Mouse (Mus musculus) ES-Bruce4 (cell line): ENCODE measurements around the gene Cd207.
"Not testable (repeated sequence)": the region's sequence is repeated elsewhere in the genome, so short reads cannot be mapped to it uniquely, and the experiment has no call there.

ENCODE experiments used
- CTCF ChIP-seq: IDR thresholded peaks from one replicate; pipeline ENCODE4 v1.8.1; 2011; ENCODE audit warnings: low read depth, low read length
- EP300 ChIP-seq: IDR thresholded peaks from 2 replicates; pipeline ENCODE4 v1.6.1; 2011; ENCODE audit warnings: low read depth, low read length; ENCODE audit not compliant: insufficient read depth
- POLR2A ChIP-seq: IDR thresholded peaks from one replicate; pipeline ENCODE4 v1.8.1; 2011; ENCODE audit warnings: low read length; ENCODE audit not compliant: insufficient read depth

- not testable (repeated sequence) for TF ChIP-seq CTCF, POLR2A, EP300
Observed at GRCm38 (mm10) chr6:83634106-83634505, 43.6 kb downstream of the Cd207 start.
